Mouse (Mus musculus): ENCODE measurements around the gene Gm5155. TPM values are rescaled to one million over a fixed set of nuclear protein-coding genes. Genes with fewer than 3 reads are reported as not detected.
"Not testable (repeated sequence)": the region's sequence is repeated elsewhere in the genome, so short reads cannot be mapped to it uniquely, and the experiment has no call there.

Gm5155 gene
- polyA plus RNA-seq (2015; fragmentation: Nextera tagmentation; extraction: Ambion mirVana): not detected in 2 replicates

- Histone ChIP-seq H3K4me2 (no peak within 1 kb of the TSS), H3K36me3 (no peaks in the 10 kb centered on the region), H3K4me1 (no peaks in the 10 kb centered on the region), H3K9ac (no peak within 1 kb of the TSS), H3K27ac (no peak within 1 kb of the TSS), H3K27me3 (replicated peaks) (no peaks in the 10 kb centered on the region), H3K4me3 (replicated peaks) (no peak within 1 kb of the TSS), H3K9me3 (no peaks in the 10 kb centered on the region)
- no peak for ATAC-seq (ENCODE audit: insufficient read depth, low FRiP score, low read depth)
- 77% methylated on average over 1 of the region's 1 CpGs for WGBS
These were observed at the start of gene Gm5155 for GRCm38 (mm10) chr7:17871467-17871866. Gene Gm5155 (plus strand): TSS chr7:17871767.

GRCm38 (mm10) chr7:17870776-17871175 lies 791 bp upstream of the Gm5155 start:
- Histone ChIP-seq H3K4me2 (no peak overlapping the region), H3K36me3 (no peaks in the 10 kb centered on the region), H3K27ac (no peak overlapping the region), H3K4me3 (replicated peaks) (no peak overlapping the region), H3K4me1 (no peaks in the 10 kb centered on the region), H3K9me3 (no peaks in the 10 kb centered on the region), H3K27me3 (replicated peaks) (no peaks in the 10 kb centered on the region), H3K9ac (no peak overlapping the region)
- WGBS: 86% methylated on average over 1 of the region's 1 CpGs
- no peak for ATAC-seq (ENCODE audit: insufficient read depth, low FRiP score, low read depth)

- 73% methylated on average over 1 of the region's 1 CpGs for WGBS
- not testable (repeated sequence) for H3K36me3 ChIP-seq; H3K4me2 ChIP-seq; H3K27ac ChIP-seq; H3K4me1 ChIP-seq; H3K4me3 ChIP-seq (replicated peaks); H3K27me3 ChIP-seq (replicated peaks); H3K9me3 ChIP-seq; H3K9ac ChIP-seq; ATAC-seq (ENCODE audit: insufficient read depth, low FRiP score, low read depth)
These were observed 23.8 kb downstream of the Gm5155 start for GRCm38 (mm10) chr7:17895341-17895740.

GRCm38 (mm10) chr7:17903146-17903915 lies 31.8 kb downstream of the Gm5155 start:
- no peaks in the 10 kb centered on the region for H3K36me3 ChIP-seq
- no peak overlapping the region for H3K4me2 ChIP-seq
- H3K9me3 ChIP-seq: no peaks in the 10 kb centered on the region
- no peak overlapping the region for H3K9ac ChIP-seq
- no peaks in the 10 kb centered on the region for H3K27me3 ChIP-seq (replicated peaks)
- ATAC-seq (ENCODE audit: insufficient read depth, low FRiP score, low read depth): no peak
- H3K27ac ChIP-seq: no peak overlapping the region
- WGBS: 64% methylated on average over 6 of the region's 6 CpGs
- no peak overlapping the region for H3K4me3 ChIP-seq (replicated peaks)
- no peaks in the 10 kb centered on the region for H3K4me1 ChIP-seq

Other genes with a start within 250 kb of the Gm5155 start
- gene Ceacam5, start 158.5 kb upstream of the Gm5155 start, polyA plus RNA-seq (2015; fragmentation: Nextera tagmentation; extraction: Ambion mirVana): not detected in 2 replicates
- not detected in 2 replicates for gene Ceacam14, start 59.1 kb upstream of the Gm5155 start, polyA plus RNA-seq (2015; fragmentation: Nextera tagmentation; extraction: Ambion mirVana)
- gene Ceacam11, start 100.4 kb downstream of the Gm5155 start, polyA plus RNA-seq (2015; fragmentation: Nextera tagmentation; extraction: Ambion mirVana): not detected in 2 replicates
- not detected in 2 replicates for gene Ceacam13, start 138.1 kb downstream of the Gm5155 start, polyA plus RNA-seq (2015; fragmentation: Nextera tagmentation; extraction: Ambion mirVana)
- not detected in 2 replicates for gene Ceacam12, start 194.2 kb downstream of the Gm5155 start, polyA plus RNA-seq (2015; fragmentation: Nextera tagmentation; extraction: Ambion mirVana)

Data from stomach, embryonic 15.5 days (tissue).